Mouse (Mus musculus) kidney, postnatal 4 days (tissue): Measurements from ENCODE around the gene Carns1.

Experiments
- DNase-seq, 2 experiments: peaks; one replicate each; pipeline ENCODE4 v3.0.0; 2021; ENCODE audit warnings: mixed read lengths in 2 of 2

Gene Carns1

GRCm38 (mm10) chr19:4170723-4171392 is 4.4 kb downstream of the Carns1 start:
- no peak for DNase-seq

GRCm38 (mm10) chr19:4169810-4170209 is 5.5 kb downstream of the Carns1 start:
- DNase-seq = no peak

GRCm38 (mm10) chr19:4169378-4169784 is 5.9 kb downstream of the Carns1 start:
- DNase-seq = peak; percentile 100

GRCm38 (mm10) chr19:4166678-4167476 is 8.4 kb downstream of the Carns1 start:
- DNase-seq = no peak

GRCm38 (mm10) chr19:4164721-4165120 is 10.6 kb downstream of the Carns1 start:
- DNase-seq = no peak

GRCm38 (mm10) chr19:4164100-4164499 is 11.2 kb downstream of the Carns1 start:
- no peak for DNase-seq

GRCm38 (mm10) chr19:4163543-4163887 is 11.8 kb downstream of the Carns1 start:
- no peak for DNase-seq

GRCm38 (mm10) chr19:4162646-4163542 is 12.4 kb downstream of the Carns1 start, which contains the start of gene Rps6kb2:
TSS of gene Rps6kb2 (minus strand) at chr19:4163354.
- DNase-seq = peak; percentile 98

GRCm38 (mm10) chr19:4159049-4159448 is 16.2 kb downstream of the Carns1 start:
- no peak for DNase-seq

GRCm38 (mm10) chr19:4156771-4157170 is 18.5 kb downstream of the Carns1 start:
- no peak for DNase-seq

GRCm38 (mm10) chr19:4156073-4156579 is 19.2 kb downstream of the Carns1 start:
- no peak for DNase-seq

GRCm38 (mm10) chr19:4155223-4156072 is 19.8 kb downstream of the Carns1 start:
- no peak for DNase-seq

GRCm38 (mm10) chr19:4154437-4155222 is 20.6 kb downstream of the Carns1 start:
- no peak for DNase-seq

- no peak for DNase-seq
Measured at GRCm38 (mm10) chr19:4153232-4153654, 22.0 kb downstream of the Carns1 start, which contains the start of gene Ptprcap. TSS of gene Ptprcap (plus strand) at chr19:4153604.

GRCm38 (mm10) chr19:4152445-4153231 is 22.6 kb downstream of the Carns1 start:
- DNase-seq = no peak

GRCm38 (mm10) chr19:4151898-4152297 is 23.4 kb downstream of the Carns1 start:
- no peak for DNase-seq

- DNase-seq = no peak
Measured at GRCm38 (mm10) chr19:4151488-4151860, 23.8 kb downstream of the Carns1 start.

GRCm38 (mm10) chr19:4150567-4151487 is 24.5 kb downstream of the Carns1 start:
- DNase-seq = peak in 1 of 2 experiments; percentile 55
